Mouse (Mus musculus) G1E (cell line): ENCODE data around the gene Grik5. TPM values are rescaled to one million over a fixed set of nuclear protein-coding genes. Genes with fewer than 3 reads are reported as not detected.
A peak's percentile ranks its signal among the peaks of the same experiment; 100 is the strongest.

Source experiments
- ATAC-seq: 2 replicates; pipeline ENCODE4 v1.8.0; 2016; ENCODE audit warnings: mild to moderate bottlenecking; ENCODE audit not compliant: insufficient number of reproducible peaks, poor library complexity, low FRiP score, severe bottlenecking; ENCODE audit errors: extremely low read depth
- DNase-seq: peaks from one replicate; pipeline ENCODE4 v3.0.0; 2012; ENCODE audit warnings: low spot score
- H3K27me3 ChIP-seq: 2 replicates; pipeline ENCODE4 v1.6.1; 2012; ENCODE audit warnings: mild to moderate bottlenecking, low read length, inconsistent platforms; ENCODE audit not compliant: insufficient read depth
- H3K36me3 ChIP-seq: replicated peaks from 2 replicates; pipeline ENCODE3; 2012; ENCODE audit warnings: mild to moderate bottlenecking, inconsistent platforms
- H3K4me1 ChIP-seq: 2 replicates; pipeline ENCODE4 v1.6.1; 2012; ENCODE audit warnings: low read depth, low read length, inconsistent platforms, mixed read lengths; ENCODE audit not compliant: insufficient read depth
- H3K4me3 ChIP-seq: 2 replicates; pipeline ENCODE4 v1.5.1; 2012; ENCODE audit warnings: low read depth, mild to moderate bottlenecking, inconsistent platforms, low read length, moderate library complexity, mixed read lengths
- H3K9me3 ChIP-seq: replicated peaks from 2 replicates; pipeline ENCODE4 v1.6.1; 2012; ENCODE audit warnings: inconsistent platforms
- CTCF ChIP-seq: IDR thresholded peaks from 2 replicates; pipeline ENCODE4 v1.5.1; 2012; ENCODE audit warnings: low read depth, low read length, inconsistent platforms, mixed read lengths
- GATA1 ChIP-seq: IDR thresholded peaks from 2 replicates; pipeline ENCODE4 v1.6.1; 2012; ENCODE audit warnings: borderline replicate concordance, low read length, inconsistent platforms, mixed read lengths
- GATA2 ChIP-seq: IDR thresholded peaks from 2 replicates; pipeline ENCODE4 v1.6.1; 2012; ENCODE audit warnings: low read depth, low read length, inconsistent platforms, borderline replicate concordance
- POLR2AphosphoS5 ChIP-seq: IDR thresholded peaks from 2 replicates; pipeline ENCODE4 v1.6.1; 2012; ENCODE audit warnings: low read depth, low read length, inconsistent platforms; ENCODE audit not compliant: insufficient replicate concordance
- TAL1 ChIP-seq: conservative IDR thresholded peaks from 2 replicates; pipeline ENCODE4 v1.6.1; 2012; ENCODE audit warnings: low read depth, low read length, inconsistent platforms, mixed read lengths
- polyA plus RNA-seq: library from polyadenylated mRNA; stranded (reverse); fragments of >175 nt; gene quantifications from 2 replicates; pipeline ENCODE4 v1.2.3, GENCODE M21; 2012
- total RNA-seq, 2 experiments: library from RNA; stranded (forward) in 1 of 2; stranded (reverse) in 1 of 2; fragments of 200-1000 nt in 1 of 2; fragments of >200 nt in 1 of 2; fragmentation: Nextera tagmentation in 1 of 2; gene quantifications; 2 replicates each; pipeline ENCODE4 v1.2.3; 2014 to 2017

The Grik5 gene
- total and polyA plus RNA-seq, 3 experiments = 91.3 to 198 (median 94.6) TPM

GRCm38 (mm10) chr7:24971972-24972893, 99.9 kb downstream of the Grik5 start, which contains the start of gene Rabac1:
TSS of gene Rabac1 (minus strand) at chr7:24972754.
- peak within 1 kb of the TSS; percentile 86 for H3K4me3 ChIP-seq
- TF ChIP-seq GATA1 (no peak), POLR2AphosphoS5 (no peak), GATA2 (no peak), TAL1 (no peak), CTCF (no peak)
- no peaks in the 10 kb centered on the region for H3K9me3 ChIP-seq
- DNase-seq = peak; percentile 84
- ATAC-seq = peak; percentile 92
- H3K36me3 ChIP-seq = peaks cover 24% of the 10 kb centered on the region
- H3K4me1 ChIP-seq = peaks cover 42% of the 10 kb centered on the region
- no peaks in the 10 kb centered on the region; the same call in 1 of the 2 replicates for H3K27me3 ChIP-seq

- TF ChIP-seq CTCF = 0 out of 2 replicates have a peak, but pooled peaks have one; percentile 4
- no peak for TF ChIP-seq GATA2
- Histone ChIP-seq H3K9me3 (no peaks in the 10 kb centered on the region), H3K4me3 (peak overlapping the region; percentile 86), H3K36me3 (peaks cover 24% of the 10 kb centered on the region), H3K27me3 (peaks cover 2% of the 10 kb centered on the region; the same call in 1 of the 2 replicates), H3K4me1 (peaks cover 42% of the 10 kb centered on the region)
- ATAC-seq (no peak), DNase-seq (peak; percentile 43)
These were observed 100.7 kb downstream of the Grik5 start for GRCm38 (mm10) chr7:24971261-24971971.

- ATAC-seq = no peak
- H3K4me1 ChIP-seq = peaks cover 42% of the 10 kb centered on the region
These were observed 101.8 kb downstream of the Grik5 start for GRCm38 (mm10) chr7:24970341-24970740.

GRCm38 (mm10) chr7:24969805-24970204, 102.3 kb downstream of the Grik5 start:
- Histone ChIP-seq H3K4me3 (no peak overlapping the region), H3K4me1 (peaks cover 37% of the 10 kb centered on the region), H3K9me3 (no peaks in the 10 kb centered on the region), H3K27me3 (peaks cover 2% of the 10 kb centered on the region; the same call in 1 of the 2 replicates), H3K36me3 (peaks cover 24% of the 10 kb centered on the region)
- TF ChIP-seq GATA2 (no peak), POLR2AphosphoS5 (no peak), GATA1 (no peak), TAL1 (no peak), CTCF (no peak)
- DNase-seq (no peak), ATAC-seq (no peak)

More at GRCm38 (mm10) chr7:24970341-24970740, 101.8 kb downstream of the Grik5 start:
- Histone ChIP-seq H3K36me3 (peaks cover 24% of the 10 kb centered on the region), H3K4me3 (no peak overlapping the region), H3K27me3 (peaks cover 2% of the 10 kb centered on the region; the same call in 1 of the 2 replicates), H3K9me3 (no peaks in the 10 kb centered on the region)
- no peak for DNase-seq
- TF ChIP-seq GATA1 (no peak), TAL1 (no peak), POLR2AphosphoS5 (no peak), GATA2 (no peak), CTCF (no peak)

GRCm38 (mm10) chr7:24968463-24968862, 103.7 kb downstream of the Grik5 start:
- Histone ChIP-seq H3K9me3 (no peaks in the 10 kb centered on the region), H3K27me3 (peaks cover 2% of the 10 kb centered on the region; the same call in 1 of the 2 replicates), H3K4me1 (peaks cover 30% of the 10 kb centered on the region), H3K4me3 (no peak overlapping the region), H3K36me3 (peaks cover 24% of the 10 kb centered on the region)
- DNase-seq (no peak), ATAC-seq (no peak)
- no peak for TF ChIP-seq CTCF
- TF ChIP-seq POLR2AphosphoS5 = no peak
- TF ChIP-seq GATA2 = no peak
- no peak for TF ChIP-seq TAL1
- no peak for TF ChIP-seq GATA1

GRCm38 (mm10) chr7:24967966-24968365, 104.2 kb downstream of the Grik5 start:
- Histone ChIP-seq H3K27me3 (peaks cover 2% of the 10 kb centered on the region; the same call in 1 of the 2 replicates), H3K4me3 (no peak overlapping the region), H3K9me3 (no peaks in the 10 kb centered on the region), H3K36me3 (peaks cover 24% of the 10 kb centered on the region), H3K4me1 (peaks cover 25% of the 10 kb centered on the region)
- DNase-seq = no peak
- no peak for TF ChIP-seq TAL1
- no peak for TF ChIP-seq POLR2AphosphoS5
- no peak for TF ChIP-seq CTCF
- TF ChIP-seq GATA1 = no peak
- TF ChIP-seq GATA2 = no peak
- no peak for ATAC-seq
